Mouse (Mus musculus) left cerebral cortex, adult 2 months (tissue): ENCODE data around the gene Lin7b. TPM values are rescaled to one million over a fixed set of nuclear protein-coding genes. Genes with fewer than 3 reads are reported as not detected.

Experiments used
- DNase-seq, 2 experiments: peaks; one replicate each; pipeline ENCODE4 v3.0.0; 2021 to 2022; ENCODE audit warnings: low spot score in 2 of 2, mixed read lengths in 1 of 2; ENCODE audit errors: extremely low spot score in 1 of 2
- H3K27ac ChIP-seq: fragments of 200-600 bp; 2 replicates; pipeline ENCODE4 v1.8.1; 2022
- H3K4me3 ChIP-seq: fragments of 200-600 bp; 2 replicates; pipeline ENCODE4 v1.8.1; 2022
- CTCF ChIP-seq: fragments of 200-600 bp; IDR thresholded peaks from 2 replicates; pipeline ENCODE4 v1.8.1; 2022; ENCODE audit warnings: antibody characterized with exemption, mild to moderate bottlenecking, moderate library complexity
- intact Hi-C: fragments of 180-260 bp; cut with DNase I; formaldehyde crosslinking; loops from one replicate; pipeline ENCODE4 v1.15.1; 2025
- long read RNA-seq, 2 experiments: library from polyadenylated mRNA; stranded (forward); transcript quantifications; one replicate each; pipeline ENCODE4 v2.0.0; 2021; ENCODE audit warnings: borderline mapping rate in 2 of 2
- total RNA-seq, 2 experiments: library from RNA; stranded (reverse); gene quantifications; 2 replicates each; pipeline ENCODE4 v1.2.3; 2021

Gene Lin7b
- total RNA-seq: 100 to 1,000 TPM; 156 to 178 TPM
- long read RNA-seq, experiment 1, transcript Lin7b-201 (6 exons, 735 nt): major isoform, 19 of 63 reads
- long read RNA-seq, experiment 1, partial matches to known transcripts: 19 of 63 reads
- long read RNA-seq, experiment 1, other reads (novel, unspliced or antisense): 23 of 63 reads
- long read RNA-seq, experiment 2, transcript Lin7b-201 (6 exons, 735 nt): major isoform, 22 of 59 reads
- long read RNA-seq, experiment 2, partial matches to known transcripts: 8 of 59 reads
- long read RNA-seq, experiment 2, other reads (novel, unspliced or antisense): 24 of 59 reads

DNA sequence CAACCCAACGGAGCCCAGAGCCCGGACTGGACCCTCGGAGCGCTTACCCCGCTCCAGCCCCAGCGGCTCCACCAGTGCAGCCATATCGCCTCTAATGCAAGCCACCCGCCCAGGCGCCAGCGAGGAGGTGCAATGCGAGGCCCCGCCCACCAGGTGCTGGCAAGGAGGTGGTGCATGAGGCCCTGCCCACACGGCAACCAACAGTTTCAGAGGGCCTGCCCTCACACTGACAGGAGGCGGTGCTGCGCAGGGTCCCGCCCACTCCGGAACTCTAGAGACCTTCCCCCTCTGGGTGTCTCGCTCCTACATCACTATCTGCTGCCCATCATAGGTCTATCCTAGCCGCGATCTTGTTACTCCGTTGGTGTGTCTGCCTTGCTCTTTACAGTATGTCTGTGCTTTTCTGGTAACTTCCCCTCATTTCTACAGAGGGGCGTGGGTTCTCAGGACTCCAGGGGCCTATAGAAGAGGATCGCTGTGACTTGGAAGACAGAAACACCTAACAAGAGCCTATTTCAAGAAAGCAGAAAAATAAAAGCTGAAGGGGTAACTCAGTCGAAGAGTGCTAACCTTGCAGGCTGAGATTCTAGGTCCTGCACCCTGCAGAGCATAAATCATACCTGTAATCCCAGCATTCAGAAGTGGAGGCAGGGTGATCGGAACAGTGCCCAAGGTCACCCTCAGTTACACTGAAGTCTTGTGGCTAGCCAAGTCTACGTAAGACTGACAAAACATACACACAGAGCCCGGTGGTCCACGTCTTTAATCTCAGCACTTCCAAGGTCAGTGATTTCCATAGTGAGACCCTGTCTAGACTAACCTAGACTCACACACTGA lies at the start of gene Lin7b:
TSS of gene Lin7b (minus strand) at position 109 of the 837 bp plus-strand sequence.
- H3K4me3 ChIP-seq: peak within 1 kb of the TSS; percentile 84
- TF ChIP-seq CTCF: peak; percentile 23
- peak within 1 kb of the TSS; percentile 97 for H3K27ac ChIP-seq
- intact Hi-C loops: no loop called here
- DNase-seq: peak; percentile 90 to 91

GRCm38 (mm10) chr7:45417962-45418492 lies 47.6 kb upstream of the Lin7b start:
- intact Hi-C loops: no loop called here
- DNase-seq: no peak
- TF ChIP-seq CTCF: no peak

DNA sequence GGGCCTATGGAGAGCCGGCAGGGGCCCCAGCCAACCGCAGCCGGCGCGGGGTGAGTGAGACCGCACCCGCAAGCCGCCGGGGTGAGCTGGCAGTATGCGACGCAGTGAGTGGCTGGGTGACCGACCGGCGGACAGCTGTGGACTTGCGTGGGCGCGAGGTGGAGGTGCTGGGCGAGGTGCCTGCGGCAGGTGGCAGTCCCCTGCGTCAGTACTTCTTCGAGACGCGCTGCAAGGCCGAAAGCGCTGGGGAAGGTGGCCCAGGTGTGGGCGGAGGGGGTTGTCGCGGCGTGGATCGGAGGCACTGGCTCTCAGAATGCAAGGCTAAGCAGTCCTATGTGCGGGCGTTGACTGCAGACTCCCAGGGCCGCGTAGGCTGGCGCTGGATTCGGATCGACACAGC lies 45.3 kb upstream of the Lin7b start:
- DNase-seq: peak in 1 of 2 experiments; percentile 58
- Histone ChIP-seq H3K27ac (no peak overlapping the region), H3K4me3 (peak overlapping the region; percentile 28)
- TF ChIP-seq CTCF: no peak
- intact Hi-C loops: no loop called here

More at GRCm38 (mm10) chr7:45417962-45418492, 47.6 kb upstream of the Lin7b start:
- H3K4me3 ChIP-seq: no peak overlapping the region
- H3K27ac ChIP-seq: no peak overlapping the region

- intact Hi-C loops: no loop called here
- H3K27ac ChIP-seq: no peak overlapping the region
- no peak for DNase-seq
- H3K4me3 ChIP-seq: no peak overlapping the region
- no peak for TF ChIP-seq CTCF
These were observed 44.4 kb upstream of the Lin7b start for GRCm38 (mm10) chr7:45414740-45415224.

- no peak overlapping the region for H3K27ac ChIP-seq
- H3K4me3 ChIP-seq: peak overlapping the region; percentile 34
- intact Hi-C loops: no loop called here
- TF ChIP-seq CTCF: no peak
- no peak for DNase-seq
These were observed 43.7 kb upstream of the Lin7b start for GRCm38 (mm10) chr7:45413864-45414739.

DNA sequence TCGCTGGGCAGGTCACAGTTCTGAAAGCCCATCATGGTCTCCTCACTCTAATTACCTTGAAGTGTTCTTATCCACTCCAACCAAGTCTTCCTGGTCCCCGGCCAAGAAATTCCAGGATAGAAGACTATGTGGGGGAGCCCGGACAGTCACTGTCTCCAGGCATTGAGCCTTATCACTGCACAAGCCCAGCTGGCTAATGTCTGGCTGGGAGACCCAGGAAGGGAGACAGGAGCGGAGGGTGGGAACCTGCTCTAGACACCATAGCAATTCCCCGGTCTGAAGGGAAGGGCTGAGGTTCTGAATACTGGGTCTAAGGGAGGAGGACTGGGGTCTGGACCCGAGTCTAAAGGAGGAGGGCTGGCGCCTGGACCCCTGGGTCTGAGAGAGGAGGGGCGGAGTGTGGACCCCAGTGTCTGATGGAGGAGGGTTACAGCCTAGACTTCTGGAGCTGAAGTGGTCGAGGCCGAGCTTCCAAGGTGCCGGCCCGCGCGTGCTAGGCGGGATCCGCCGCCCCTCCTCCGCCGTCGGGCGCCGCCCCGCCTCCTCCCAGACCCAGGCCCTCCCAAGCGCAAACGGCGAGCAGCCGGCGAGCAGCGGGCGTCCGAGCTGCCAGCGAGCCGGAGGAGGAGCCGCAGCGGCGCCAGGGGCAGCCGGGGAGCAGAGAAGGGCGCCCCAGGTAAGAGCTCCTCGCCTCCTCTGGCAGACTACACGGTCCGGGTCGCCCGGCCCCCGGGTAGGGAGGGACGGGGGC lies 42.9 kb upstream of the Lin7b start, which contains the start of gene Ntf5:
TSS of gene Ntf5 (plus strand) at position 583 of the 751 bp plus-strand sequence.
- no peak within 1 kb of the TSS for H3K27ac ChIP-seq
- DNase-seq: no peak
- peak within 1 kb of the TSS; percentile 34 for H3K4me3 ChIP-seq
- TF ChIP-seq CTCF: no peak
- intact Hi-C loops: no loop called here

DNA sequence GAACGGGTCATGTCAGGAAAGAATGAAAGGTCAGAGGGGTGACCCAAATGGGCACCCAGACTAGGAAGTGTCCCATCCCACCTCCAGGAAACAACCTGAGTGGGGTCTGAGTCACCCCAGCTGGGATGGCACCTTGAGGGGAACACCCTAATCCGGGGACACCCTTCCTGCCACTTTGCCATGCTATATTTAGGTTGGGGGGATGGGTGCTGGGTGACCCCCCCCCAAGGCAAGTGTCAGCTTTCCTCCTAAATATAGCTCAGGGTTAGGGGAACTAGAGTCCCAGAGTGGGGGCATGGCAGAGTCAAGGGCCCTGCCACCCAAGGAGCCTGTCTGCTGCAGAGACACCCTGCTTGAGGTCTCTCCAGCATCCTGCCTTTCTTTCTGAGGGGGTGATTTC lies 42.0 kb upstream of the Lin7b start:
- TF ChIP-seq CTCF: no peak
- no peak for DNase-seq
- Histone ChIP-seq H3K27ac (no peak overlapping the region), H3K4me3 (no peak overlapping the region)
- intact Hi-C loops: no loop called here

GRCm38 (mm10) chr7:45409497-45410163 lies 39.2 kb upstream of the Lin7b start:
- no peak for TF ChIP-seq CTCF
- no peak for DNase-seq
- intact Hi-C loops: no loop called here
- H3K27ac ChIP-seq: no peak overlapping the region
- no peak overlapping the region for H3K4me3 ChIP-seq

- intact Hi-C loops: no loop called here
- H3K27ac ChIP-seq: no peak overlapping the region
- no peak for TF ChIP-seq CTCF
- H3K4me3 ChIP-seq: no peak overlapping the region
- DNase-seq: no peak
These were observed 38.6 kb upstream of the Lin7b start for GRCm38 (mm10) chr7:45408949-45409348.

- TF ChIP-seq CTCF: no peak
- H3K4me3 ChIP-seq: no peak overlapping the region
- intact Hi-C loops: no loop called here
- H3K27ac ChIP-seq: no peak overlapping the region
- no peak for DNase-seq
These were observed 38.0 kb upstream of the Lin7b start for GRCm38 (mm10) chr7:45408351-45408750.
